Mouse (Mus musculus): Measurements from ENCODE around the gene Sephs2. TPM values are rescaled to one million over a fixed set of nuclear protein-coding genes. Genes with fewer than 3 reads are reported as not detected.

Sephs2 gene
- total RNA-seq, 4 experiments from 2014 or later: 38.1 to 45.4 (median 41.6) TPM

GRCm38 (mm10) chr7:127233368-127233749, 40.5 kb downstream of the Sephs2 start:
- DNase-seq (ENCODE audit: low spot score in 2 of 2): no peak

- peak; percentile 59 to 67 for DNase-seq (ENCODE audit: low spot score in 2 of 2)
Measured at GRCm38 (mm10) chr7:127232622-127233367, 41.1 kb downstream of the Sephs2 start, which contains the start of the genes Zfp553 and Sept1. Gene Zfp553 (plus strand): TSS chr7:127233061. Gene Sept1 (minus strand): TSS chr7:127233130.

- DNase-seq (ENCODE audit: low spot score in 2 of 2): no peak
Measured at GRCm38 (mm10) chr7:127231826-127232621, 41.8 kb downstream of the Sephs2 start.

GRCm38 (mm10) chr7:127231376-127231775, 42.5 kb downstream of the Sephs2 start:
- no peak for DNase-seq (ENCODE audit: low spot score in 2 of 2)

- DNase-seq (ENCODE audit: low spot score in 2 of 2): peak in 1 of 2 experiments; percentile 64
Measured at GRCm38 (mm10) chr7:127228615-127229303, 45.1 kb downstream of the Sephs2 start.

- no peak for DNase-seq (ENCODE audit: low spot score in 2 of 2)
Measured at GRCm38 (mm10) chr7:127225147-127225995, 48.5 kb downstream of the Sephs2 start.

GRCm38 (mm10) chr7:127224616-127225015, 49.2 kb downstream of the Sephs2 start:
- no peak for DNase-seq (ENCODE audit: low spot score in 2 of 2)

GRCm38 (mm10) chr7:127223515-127224478, 50.1 kb downstream of the Sephs2 start:
- no peak for DNase-seq (ENCODE audit: low spot score in 2 of 2)

- no peak for DNase-seq (ENCODE audit: low spot score in 2 of 2)
Measured at GRCm38 (mm10) chr7:127223106-127223505, 50.7 kb downstream of the Sephs2 start.

Other genes with a start within 250 kb of the Sephs2 start
- gene Maz, start 247.0 kb downstream of the Sephs2 start, total RNA-seq (2022): 10 to 100 TPM; 67.1 to 73.4 (median 72.5) TPM
- 1 to 10 TPM in 1 of 4 experiments, under 1 TPM in 1, not detected in 2; 0.82 to 1.8 TPM for gene Kif22, start 231.6 kb downstream of the Sephs2 start, total RNA-seq (2022)
- gene Zg16, start 186.7 kb downstream of the Sephs2 start, total RNA-seq (2022): not detected
- gene AI467606, start 182.7 kb downstream of the Sephs2 start, total RNA-seq (2022): under 1 TPM; 0.12 to 0.74 (median 0.25) TPM
- under 1 TPM in 3 of 4 experiments, not detected in 1; 0.18 to 0.29 (median 0.27) TPM for gene Qprt, start 151.8 kb downstream of the Sephs2 start, total RNA-seq (2022)
- gene Spn, start 136.2 kb downstream of the Sephs2 start, total RNA-seq (2022): under 1 TPM in 3 of 4 experiments, not detected in 1; 0.07 to 0.13 (median 0.13) TPM
- gene Cd2bp2, start 78.0 kb downstream of the Sephs2 start, total RNA-seq (2022): 10 to 100 TPM; 25.2 to 35.0 (median 32.7) TPM
- 10 to 100 TPM; 29.1 to 34.3 (median 32.1) TPM for gene Tbc1d10b, start 65.6 kb downstream of the Sephs2 start, total RNA-seq (2022)
- gene Mylpf, start 65.2 kb downstream of the Sephs2 start, total RNA-seq (2022): over 10,000 TPM; 27,006 to 32,685 (median 27,393) TPM
- 1 to 10 TPM; 4.2 to 5.5 (median 4.8) TPM for gene Zfp553, start 41.0 kb downstream of the Sephs2 start, total RNA-seq (2022)
- gene Sept1, start 40.9 kb downstream of the Sephs2 start, total RNA-seq (2022): 1 to 10 TPM; 1.0 to 2.8 (median 1.4) TPM
- gene Zfp771, start 29.8 kb downstream of the Sephs2 start, total RNA-seq (2022): 10 to 100 TPM; 13.7 to 21.0 (median 18.3) TPM
- 10 to 100 TPM; 31.3 to 38.3 (median 33.9) TPM for gene Dctpp1, start 13.3 kb downstream of the Sephs2 start, total RNA-seq (2022)
- under 1 TPM; 0.07 to 0.25 (median 0.17) TPM for gene Itgal, start 22.2 kb upstream of the Sephs2 start, total RNA-seq (2022)
- 10 to 100 TPM; 39.1 to 55.1 (median 41.1) TPM for gene Zfp768, start 71.5 kb upstream of the Sephs2 start, total RNA-seq (2022)
- 1 to 10 TPM; 3.0 to 3.4 (median 3.1) TPM for gene Zfp747, start 102.0 kb upstream of the Sephs2 start, total RNA-seq (2022)
- gene 9130019O22Rik, start 113.1 kb upstream of the Sephs2 start, total RNA-seq (2022): 1 to 10 TPM; 1.5 to 2.5 (median 2.1) TPM
- gene E430018J23Rik, start 119.6 kb upstream of the Sephs2 start, total RNA-seq (2022): 1 to 10 TPM; 1.6 to 2.2 (median 1.7) TPM
- 1 to 10 TPM; 1.4 to 2.3 (median 1.9) TPM for gene Zfp764, start 132.8 kb upstream of the Sephs2 start, total RNA-seq (2022)
- gene Zfp688, start 148.0 kb upstream of the Sephs2 start, total RNA-seq (2022): 1 to 10 TPM; 1.3 to 3.4 (median 2.2) TPM
- 1 to 10 TPM in 3 of 4 experiments, under 1 TPM in 1; 0.88 to 1.3 (median 1.2) TPM for gene Zfp689, start 175.1 kb upstream of the Sephs2 start, total RNA-seq (2022)
- 10 to 100 TPM; 14.8 to 18.4 (median 16.7) TPM for gene Prr14, start 185.6 kb upstream of the Sephs2 start, total RNA-seq (2022)
- gene Fbrs, start 205.1 kb upstream of the Sephs2 start, total RNA-seq (2022): 10 to 100 TPM; 21.9 to 29.3 (median 25.1) TPM
- gene Srcap, start 237.9 kb upstream of the Sephs2 start, total RNA-seq (2022): 10 to 100 TPM; 44.3 to 52.4 (median 48.6) TPM
- gene Gm42715, start 245.5 kb upstream of the Sephs2 start, total RNA-seq (2022): 1 to 10 TPM; 4.4 to 8.0 (median 5.5) TPM